Mouse (Mus musculus) CH12.LX (cell line): ENCODE measurements at regions not wholly inside any gene's neighbourhood (a gene's known extent, or its start where the extent isn't known, plus 50 kb on each side); places are given as distances from the start of the nearest gene placed in this dataset.

Source experiments
- DNase-seq: peaks from one replicate; pipeline ENCODE4 v3.0.0-alpha.2; 2013; ENCODE audit errors: extremely low read depth
- H3K27ac ChIP-seq: 2 replicates; pipeline ENCODE4 v1.5.1; 2012; ENCODE audit warnings: low read depth, mild to moderate bottlenecking, control low read depth, moderate library complexity; ENCODE audit not compliant: insufficient read depth
- H3K27me3 ChIP-seq: replicated peaks from 2 replicates; pipeline ENCODE3; 2012; ENCODE audit warnings: inconsistent platforms
- H3K36me3 ChIP-seq, 2 experiments: replicated peaks in 1 of 2; 2 replicates each; pipeline versions ENCODE3 to v1.6.1; 2012; ENCODE audit warnings: inconsistent platforms in 1 of 2, low read length in 1 of 2, mild to moderate bottlenecking in 1 of 2, mixed read lengths in 1 of 2, moderate library complexity in 1 of 2; ENCODE audit not compliant: control insufficient read depth in 1 of 2, insufficient read depth in 1 of 2
- H3K4me1 ChIP-seq, 2 experiments: 2 replicates each; pipeline ENCODE4 v1.6.1; 2012; ENCODE audit warnings: inconsistent platforms in 1 of 2, moderate library complexity in 1 of 2; ENCODE audit not compliant: insufficient read depth in 2 of 2, control insufficient read depth in 1 of 2
- H3K4me2 ChIP-seq: 2 replicates; pipeline ENCODE4 v1.6.1; 2012; ENCODE audit warnings: low read depth, mild to moderate bottlenecking, control low read depth; ENCODE audit not compliant: poor library complexity, insufficient read depth, severe bottlenecking
- H3K4me3 ChIP-seq, 3 experiments: fragments of 150-350 bp in 1 of 3; sonication (generic) in 1 of 3; replicated peaks in 1 of 3; 2 replicates each; pipeline versions ENCODE3 to v1.5.1; 2011 to 2012; ENCODE audit warnings: low read depth in 2 of 3, low read length in 2 of 3, mild to moderate bottlenecking in 2 of 3, moderate library complexity in 2 of 3, control low read depth in 1 of 3, improper control_type of control experiment in 1 of 3, inconsistent platforms in 1 of 3, mixed read lengths in 1 of 3; ENCODE audit not compliant: poor library complexity in 1 of 3
- H3K79me2 ChIP-seq: replicated peaks from 2 replicates; pipeline ENCODE4 v1.6.1; 2012; ENCODE audit warnings: mild to moderate bottlenecking, moderate library complexity; ENCODE audit not compliant: control insufficient read depth, poor library complexity, insufficient read depth, severe bottlenecking; ENCODE audit errors: extremely low read depth
- H3K9ac ChIP-seq: 2 replicates; pipeline ENCODE4 v1.6.1; 2012; ENCODE audit warnings: low read depth, mild to moderate bottlenecking, control low read depth, moderate library complexity; ENCODE audit not compliant: insufficient read depth
- H3K9me3 ChIP-seq: replicated peaks from 2 replicates; pipeline ENCODE3; 2012; ENCODE audit warnings: low read length, inconsistent platforms, mixed read lengths
- CHD2 ChIP-seq: IDR thresholded peaks from 2 replicates; pipeline ENCODE4 v1.6.1; 2011; ENCODE audit warnings: low read length, improper control_type of control experiment
- E2F4 ChIP-seq: IDR thresholded peaks from 2 replicates; pipeline ENCODE4 v1.6.1; 2011; ENCODE audit warnings: low read depth, low read length, improper control_type of control experiment; ENCODE audit not compliant: insufficient replicate concordance
- JUN ChIP-seq: IDR thresholded peaks from 2 replicates; pipeline ENCODE4 v1.6.1; 2011; ENCODE audit warnings: low read depth, mild to moderate bottlenecking, low read length, improper control_type of control experiment, moderate library complexity; ENCODE audit not compliant: insufficient read depth
- JUND ChIP-seq: conservative IDR thresholded peaks from 2 replicates; pipeline ENCODE4 v1.6.1; 2011; ENCODE audit warnings: low read depth, low read length, improper control_type of control experiment
- KAT2A ChIP-seq: IDR thresholded peaks from 2 replicates; pipeline ENCODE4 v1.6.1; 2012; ENCODE audit warnings: low read length, improper control_type of control experiment, inconsistent platforms; ENCODE audit not compliant: insufficient replicate concordance
- PAX5 ChIP-seq: IDR thresholded peaks from 2 replicates; pipeline ENCODE4 v1.6.1; 2012; ENCODE audit warnings: low read length, inconsistent platforms, mixed read lengths
- RAD21 ChIP-seq: IDR thresholded peaks from 2 replicates; pipeline ENCODE4 v1.6.1; 2011; ENCODE audit warnings: low read depth, mild to moderate bottlenecking, low read length, improper control_type of control experiment, moderate library complexity
- RCOR1 ChIP-seq: conservative IDR thresholded peaks from 2 replicates; pipeline ENCODE4 v1.6.1; 2012; ENCODE audit warnings: low read depth, mild to moderate bottlenecking, inconsistent platforms, low read length, improper control_type of control experiment
- TBP ChIP-seq: conservative IDR thresholded peaks from 2 replicates; pipeline ENCODE4 v1.6.1; 2011; ENCODE audit warnings: low read depth, low read length, improper control_type of control experiment
- TCF12 ChIP-seq: IDR thresholded peaks from 2 replicates; pipeline ENCODE4 v1.6.1; 2014; ENCODE audit warnings: low read depth, mild to moderate bottlenecking, inconsistent platforms, low read length, improper control_type of control experiment
- USF1 ChIP-seq: IDR thresholded peaks from 2 replicates; pipeline ENCODE4 v1.6.1; 2014; ENCODE audit warnings: low read depth, mild to moderate bottlenecking, inconsistent platforms, low read length, improper control_type of control experiment
- dilution Hi-C: fragments of 300-500 bp; cut with MboI; formaldehyde crosslinking; loops from 2 replicates; pipeline ENCODE4 v1.14.3; 2020; ENCODE audit warnings: low sequenced_read_pairs; ENCODE audit not compliant: extremely low pct_unique_long_range_greater_than_20kb, extremely low pct_ligation_motif_present
- in situ Hi-C: fragments of 300-500 bp; cut with MboI; formaldehyde crosslinking; loops from 3 replicates; pipeline ENCODE4 v1.14.3; 2019; ENCODE audit warnings: low sequenced_read_pairs, low pct_ligation_motif_present, low pct_unique_long_range_greater_than_20kb, mixed read lengths

DNA sequence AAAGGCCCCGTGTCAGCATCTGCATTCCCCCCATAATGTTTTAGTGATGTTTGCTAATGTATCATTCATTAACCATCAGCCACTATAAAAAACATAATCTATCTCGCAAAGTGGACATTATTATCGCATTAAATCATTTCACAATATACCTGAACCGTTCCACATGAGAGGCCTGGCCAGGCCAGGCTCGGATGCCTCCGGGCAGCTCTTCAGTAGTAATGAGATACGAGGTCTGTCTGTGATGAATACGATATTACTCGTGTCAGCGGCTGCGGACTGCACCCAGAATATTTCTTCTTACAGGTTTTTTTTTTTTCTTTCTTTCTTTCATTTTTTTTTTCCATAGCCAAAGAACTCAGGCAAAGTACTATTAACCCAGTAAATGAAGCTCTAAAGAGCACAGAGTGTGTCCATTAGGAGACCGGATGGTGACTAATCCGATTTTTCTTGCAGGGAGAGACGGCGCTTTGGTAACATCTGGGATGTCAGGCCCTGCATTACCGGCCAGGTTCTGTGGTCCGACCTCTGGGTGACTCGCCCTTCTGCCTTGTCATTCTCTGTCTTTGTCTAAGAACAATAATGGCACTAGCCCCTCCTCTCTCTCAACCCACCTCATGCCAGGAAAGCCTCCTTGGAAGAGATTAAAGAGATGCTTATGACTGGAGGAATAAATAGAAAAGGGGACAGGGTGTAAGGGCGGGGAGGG is 145.5 kb downstream of the Slc35b3 start:
- dilution Hi-C loops = no loop called here
- no peaks in the 10 kb centered on the region for H3K4me1 ChIP-seq
- DNase-seq = no peak
- in situ Hi-C loops = no loop called here
- no peaks in the 10 kb centered on the region for H3K79me2 ChIP-seq
- no peak for TF ChIP-seq RAD21
- TF ChIP-seq USF1 = no peak
- TF ChIP-seq TBP = no peak
- H3K27ac ChIP-seq = no peak overlapping the region
- H3K4me3 ChIP-seq = no peak overlapping the region
- no peaks in the 10 kb centered on the region for H3K9me3 ChIP-seq
- no peaks in the 10 kb centered on the region for H3K27me3 ChIP-seq
- H3K4me2 ChIP-seq = no peak overlapping the region
- H3K9ac ChIP-seq = no peak overlapping the region
- no peaks in the 10 kb centered on the region for H3K36me3 ChIP-seq

DNA sequence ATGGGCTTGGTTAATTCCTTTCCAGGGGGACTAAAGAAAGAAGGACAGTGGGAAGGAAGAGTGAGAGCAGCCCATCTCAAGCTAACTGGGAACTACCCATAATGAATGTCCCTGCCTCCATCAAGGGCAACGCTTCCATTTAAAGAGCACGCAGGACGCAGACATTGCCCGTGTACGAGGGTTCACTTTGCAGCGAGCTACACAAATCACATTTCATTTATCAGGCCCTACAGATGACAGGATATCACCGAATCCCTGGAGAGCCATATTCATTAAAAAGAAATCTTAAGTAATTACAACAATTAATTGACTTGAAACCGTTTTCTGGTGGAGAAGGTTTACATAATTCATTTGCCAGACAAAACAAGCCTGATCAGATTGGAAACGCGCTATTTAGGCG is 139.7 kb upstream of the Eef1e1 start:
- Histone ChIP-seq H3K79me2 (no peaks in the 10 kb centered on the region), H3K9ac (no peak overlapping the region), H3K27me3 (no peaks in the 10 kb centered on the region), H3K4me1 (no peaks in the 10 kb centered on the region), H3K4me3 (no peak overlapping the region), H3K9me3 (no peaks in the 10 kb centered on the region), H3K4me2 (no peak overlapping the region), H3K36me3 (no peaks in the 10 kb centered on the region), H3K27ac (no peak overlapping the region)
- no peak for DNase-seq
- in situ Hi-C loops = no loop called here
- dilution Hi-C loops = no loop called here
- no peak for TF ChIP-seq JUND
- TF ChIP-seq CHD2 = no peak
- no peak for TF ChIP-seq E2F4
- TF ChIP-seq KAT2A = no peak
- no peak for TF ChIP-seq JUN

DNA sequence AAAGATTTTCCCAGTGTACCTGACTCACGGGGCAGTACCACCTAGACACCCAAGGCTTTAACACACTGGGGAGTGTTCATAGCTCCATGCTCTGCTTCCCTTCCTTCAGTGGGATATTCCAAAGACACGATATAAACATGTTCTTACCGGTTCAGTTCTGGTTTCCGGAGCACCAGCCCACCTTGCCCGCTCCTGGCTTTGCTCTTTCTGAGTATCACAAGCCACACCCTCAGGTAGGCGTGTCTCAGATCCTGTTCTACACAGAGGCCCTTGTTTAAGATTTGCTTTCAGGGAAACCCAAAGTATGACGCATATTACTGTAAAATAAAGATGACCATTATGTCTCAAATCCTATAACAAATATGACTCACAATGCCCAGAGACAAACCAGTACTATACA is 134.6 kb upstream of the Eef1e1 start:
- TF ChIP-seq RCOR1 (no peak), TCF12 (no peak), PAX5 (no peak)
- TF ChIP-seq, all 38 proteins: peak for 0
- dilution Hi-C loops = no loop called here
- Histone ChIP-seq H3K9ac (no peak overlapping the region), H3K27ac (no peak overlapping the region), H3K79me2 (no peaks in the 10 kb centered on the region), H3K4me2 (no peak overlapping the region), H3K27me3 (no peaks in the 10 kb centered on the region), H3K36me3 (no peaks in the 10 kb centered on the region), H3K4me1 (no peaks in the 10 kb centered on the region), H3K4me3 (no peak overlapping the region), H3K9me3 (no peaks in the 10 kb centered on the region)
- DNase-seq = no peak
- in situ Hi-C loops = no loop called here
